Mouse (Mus musculus): ENCODE measurements around the gene Nptx2. TPM values are rescaled to one million over a fixed set of nuclear protein-coding genes. Genes with fewer than 3 reads are reported as not detected.

The Nptx2 gene
- polyA plus RNA-seq, 1 experiment from 2014 or later: 2.3 TPM

GRCm38 (mm10) chr5:144594796-144595195, 49.1 kb downstream of the Nptx2 start:
- Histone ChIP-seq H3K27me3 (ENCODE audit: control insufficient read depth, insufficient read depth, low read length) (no peaks in the 10 kb centered on the region), H3K9ac (ENCODE audit: low read length) (no peak overlapping the region), H3K4me3 (ENCODE audit: low read depth, low read length) (no peak overlapping the region), H3K4me2 (ENCODE audit: low read depth, low read length, severe bottlenecking) (no peak overlapping the region), H3K4me1 (replicated peaks; ENCODE audit: control insufficient read depth, insufficient read depth, low read length) (peaks cover 9% of the 10 kb centered on the region), H3K9me3 (ENCODE audit: control insufficient read depth, low read length) (no peaks in the 10 kb centered on the region; the same call in 1 of the 2 replicates), H3K36me3 (ENCODE audit: control insufficient read depth, insufficient read depth, low read length) (no peaks in the 10 kb centered on the region), H3K27ac (ENCODE audit: low read depth, low read length) (no peak overlapping the region)
- ATAC-seq (replicated peaks; ENCODE audit: low FRiP score) (no peak), DNase-seq (ENCODE audit: low spot score) (no peak)
- 93% methylated on average over 9 of the region's 9 CpGs for WGBS

Other genes with a start within 250 kb of the Nptx2 start
- 4.1 and 4.2 TPM in 2 replicates for gene Baiap2l1, start 187.8 kb upstream of the Nptx2 start, polyA plus RNA-seq (2014; fragmentation: Nextera tagmentation; extraction: Ambion mirVana)
- 14.5 and 16.0 TPM in 2 replicates for gene Tmem130, start 215.9 kb downstream of the Nptx2 start, polyA plus RNA-seq (2014; fragmentation: Nextera tagmentation; extraction: Ambion mirVana)
- 116 and 137 TPM in 2 replicates for gene Trrap, start 221.8 kb downstream of the Nptx2 start, polyA plus RNA-seq (2014; fragmentation: Nextera tagmentation; extraction: Ambion mirVana)